Mouse (Mus musculus): ENCODE results near the gene Spaca3. TPM values are rescaled to one million over a fixed set of nuclear protein-coding genes. Genes with fewer than 3 reads are reported as not detected.

The Spaca3 gene
- polyA plus RNA-seq, 1 experiment: not detected

DNA sequence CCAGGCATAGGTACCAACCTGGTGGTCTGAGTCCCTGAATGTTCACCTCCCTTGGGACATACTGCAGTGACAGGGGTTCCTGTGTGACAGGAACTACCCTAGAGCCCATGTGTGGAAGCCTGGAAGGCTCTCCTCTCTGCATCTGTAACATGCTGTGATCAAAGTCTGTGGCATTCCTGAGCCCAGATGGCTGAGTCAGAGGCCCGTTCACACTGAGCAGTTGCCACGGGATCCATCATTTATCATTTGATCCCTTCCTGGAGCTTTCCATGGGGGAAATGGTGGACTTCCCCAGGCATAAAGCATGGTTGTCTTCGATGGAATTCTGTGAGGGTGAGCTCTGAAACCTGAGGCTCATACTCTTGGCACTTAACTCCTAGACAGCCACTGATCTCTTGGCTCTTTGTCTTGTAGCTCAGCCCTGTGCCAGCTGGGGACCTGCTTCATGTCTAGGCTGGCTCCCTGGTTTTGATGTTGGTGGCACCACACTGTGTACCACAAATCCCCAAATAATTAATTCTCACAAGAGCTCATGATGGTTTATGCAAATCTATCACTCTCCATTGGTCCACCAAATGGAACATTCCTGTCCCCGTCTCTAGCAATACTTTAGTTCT lies 55.4 kb downstream of the Spaca3 start:
- no peak for DNase-seq (ENCODE audit: low read depth, low spot score)
- 60% methylated on average over 4 of the region's 4 CpGs for WGBS

Other genes with a start within 250 kb of the Spaca3 start
- 109 and 152 TPM in 2 replicates for gene Myo1d, start 78.3 kb upstream of the Spaca3 start, polyA plus RNA-seq (2012; rRNA removed)
- gene Tmem98, start 48.2 kb upstream of the Spaca3 start, polyA plus RNA-seq (2012; rRNA removed): 159 and 218 TPM in 2 replicates